Mouse (Mus musculus) kidney, adult 2 months (tissue): ENCODE data around the gene Glipr2.

Experiments
- CTCF ChIP-seq: fragments of 200-500 bp; conservative IDR thresholded peaks from 2 replicates; pipeline ENCODE4 v1.5.1; 2011; ENCODE audit warnings: low read depth, mild to moderate bottlenecking, control low read depth, low read length, moderate library complexity, mixed read lengths; ENCODE audit not compliant: insufficient read depth, insufficient read length
- POLR2A ChIP-seq: fragments of 200-500 bp; IDR thresholded peaks from one replicate; pipeline ENCODE4 v1.6.1; 2011; ENCODE audit warnings: low read depth, low read length, control low read depth

- TF ChIP-seq CTCF = no peak
- no peak for TF ChIP-seq POLR2A
These were observed 15.0 kb downstream of the Glipr2 start for GRCm38 (mm10) chr4:43972137-43972591.
